Mouse (Mus musculus): ENCODE measurements around the gene 1700022I11Rik.

The 1700022I11Rik gene

GRCm38 (mm10) chr4:42951206-42952195 lies 17.9 kb upstream of the 1700022I11Rik start:
- in situ Hi-C loops (cut with MboI, MseI): loop anchor here (5.0 kb wide), 1 partner anchor 76 kb away; the partner anchor contains the start of gene Pigo

DNA sequence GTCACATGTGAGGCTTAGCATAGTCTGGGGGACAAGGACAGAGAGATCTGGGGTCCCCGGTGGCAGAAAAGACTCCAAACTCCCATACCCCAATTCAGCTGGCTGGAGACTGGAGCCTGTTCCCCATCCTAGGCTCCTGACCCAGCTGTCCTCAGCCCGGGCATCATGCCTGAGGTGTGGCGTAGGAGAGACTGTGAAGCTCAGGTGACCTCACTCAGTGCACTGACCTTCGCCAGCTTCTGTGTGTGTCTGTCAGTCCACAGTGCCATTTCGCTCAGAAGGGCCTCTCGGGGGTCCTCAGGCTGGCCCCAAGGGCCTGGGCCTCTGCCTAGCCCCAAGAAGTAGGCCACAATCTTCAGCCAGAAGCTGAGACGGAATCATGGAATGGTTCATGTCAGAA lies 16.8 kb upstream of the 1700022I11Rik start:
- in situ Hi-C loops (cut with MboI, MseI): loop anchor here (5.0 kb wide), 1 partner anchor 75 kb away; the partner anchor contains the start of gene Pigo

- in situ Hi-C loops (cut with MboI, MseI): loop anchor here (5.0 kb wide), 1 partner anchor 74 kb away; the partner anchor contains the start of gene Pigo
These were observed 15.8 kb upstream of the 1700022I11Rik start for GRCm38 (mm10) chr4:42953435-42954094.

DNA sequence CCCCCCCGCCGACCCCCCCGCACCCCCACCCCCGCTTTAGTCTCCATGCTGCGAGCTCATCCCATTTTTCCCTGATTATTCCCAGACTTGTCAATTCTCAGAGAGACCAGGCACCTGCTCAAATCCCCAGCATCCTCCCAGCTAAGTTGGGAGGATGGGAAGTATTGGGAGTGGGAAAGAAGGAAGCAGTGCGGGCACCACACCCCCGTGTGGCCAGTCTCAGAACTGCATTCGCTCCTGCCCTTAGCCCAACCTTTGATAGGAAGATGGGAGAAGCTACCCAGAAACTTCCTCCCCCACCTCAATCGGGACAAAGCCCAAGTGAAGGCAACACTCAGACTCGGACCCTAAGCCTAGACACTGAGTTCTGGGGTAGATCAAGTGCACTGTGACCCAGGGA lies 15.1 kb upstream of the 1700022I11Rik start:
- in situ Hi-C loops (cut with MboI, MseI): loop anchor here (5.0 kb wide), 1 partner anchor 73 kb away; the partner anchor contains the start of gene Pigo

- in situ Hi-C loops (cut with MboI, MseI): no loop called here
These were observed 14.2 kb upstream of the 1700022I11Rik start for GRCm38 (mm10) chr4:42955200-42955599.

- in situ Hi-C loops (cut with MboI, MseI): no loop called here
These were observed 12.8 kb upstream of the 1700022I11Rik start for GRCm38 (mm10) chr4:42956581-42956980.

DNA sequence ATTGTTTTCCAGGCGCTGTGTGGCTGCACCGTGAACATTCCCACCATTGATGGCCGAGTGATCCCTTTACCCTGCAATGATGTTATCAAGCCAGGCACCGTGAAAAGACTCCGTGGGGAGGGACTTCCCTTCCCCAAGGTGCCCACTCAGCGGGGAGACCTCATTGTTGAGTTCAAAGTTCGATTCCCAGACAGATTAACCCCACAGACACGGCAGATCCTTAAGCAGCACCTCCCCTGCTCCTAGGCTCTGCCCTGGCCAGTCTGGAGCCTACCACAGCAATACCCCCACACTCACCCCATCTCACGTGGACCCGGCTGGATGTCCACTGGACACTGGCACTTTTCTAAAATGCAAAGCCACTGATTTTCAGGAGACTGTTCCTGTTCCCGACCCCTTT lies 12.1 kb upstream of the 1700022I11Rik start:
- in situ Hi-C loops (cut with MboI, MseI): no loop called here

- in situ Hi-C loops (cut with MboI, MseI): no loop called here
These were observed 11.4 kb upstream of the 1700022I11Rik start for GRCm38 (mm10) chr4:42957979-42958378.

DNA sequence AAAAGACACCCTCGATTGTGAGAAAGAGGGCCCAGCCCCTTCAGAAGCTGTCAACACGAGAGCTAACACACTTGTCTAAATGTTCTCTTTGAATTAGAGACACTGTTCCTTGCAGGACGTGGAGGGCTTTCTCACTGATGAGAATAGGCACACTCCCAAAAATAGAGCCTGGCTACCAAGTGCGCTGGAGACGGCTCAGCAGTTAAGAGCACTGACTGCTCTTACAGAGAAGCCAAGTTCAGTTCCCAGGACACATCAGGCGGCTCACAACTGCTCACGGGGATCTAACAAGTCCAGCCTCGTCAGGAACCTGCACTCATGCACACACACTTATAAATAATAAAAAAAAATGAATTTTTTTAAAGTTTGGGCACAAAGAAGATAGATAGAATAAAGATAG lies 10.5 kb upstream of the 1700022I11Rik start:
- in situ Hi-C loops (cut with MboI, MseI): no loop called here

- in situ Hi-C loops (cut with MboI, MseI): no loop called here
These were observed 10.0 kb upstream of the 1700022I11Rik start for GRCm38 (mm10) chr4:42959382-42959781.

DNA sequence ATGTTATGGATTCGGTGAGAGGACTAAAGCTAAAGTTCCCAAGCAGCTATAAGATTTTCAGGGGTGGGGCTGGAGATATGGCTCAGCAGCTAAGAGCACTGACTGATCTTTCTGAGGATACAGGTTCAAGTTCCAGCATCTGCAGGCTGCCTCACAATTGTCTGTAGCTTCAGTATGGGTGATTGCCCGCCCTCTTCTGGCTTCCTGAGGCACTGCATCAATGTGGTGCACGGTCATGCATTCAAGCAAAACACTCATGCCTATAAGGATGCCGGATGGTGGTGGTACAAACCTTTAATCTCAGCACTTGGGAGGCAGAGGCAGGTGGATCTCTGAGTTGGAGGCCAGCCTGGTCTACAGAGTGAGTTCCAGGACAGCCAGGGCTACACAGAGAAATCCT lies 7.8 kb upstream of the 1700022I11Rik start:
- in situ Hi-C loops (cut with MboI, MseI): loop anchor here (5.0 kb wide), 1 partner anchor 89 kb away; the partner anchor contains the start of gene Fam205c

GRCm38 (mm10) chr4:42963480-42963879 lies 5.9 kb upstream of the 1700022I11Rik start:
- in situ Hi-C loops (cut with MboI, MseI): loop anchor here (5.0 kb wide), 1 partner anchor 91 kb away; the partner anchor contains the start of gene Fam205c

DNA sequence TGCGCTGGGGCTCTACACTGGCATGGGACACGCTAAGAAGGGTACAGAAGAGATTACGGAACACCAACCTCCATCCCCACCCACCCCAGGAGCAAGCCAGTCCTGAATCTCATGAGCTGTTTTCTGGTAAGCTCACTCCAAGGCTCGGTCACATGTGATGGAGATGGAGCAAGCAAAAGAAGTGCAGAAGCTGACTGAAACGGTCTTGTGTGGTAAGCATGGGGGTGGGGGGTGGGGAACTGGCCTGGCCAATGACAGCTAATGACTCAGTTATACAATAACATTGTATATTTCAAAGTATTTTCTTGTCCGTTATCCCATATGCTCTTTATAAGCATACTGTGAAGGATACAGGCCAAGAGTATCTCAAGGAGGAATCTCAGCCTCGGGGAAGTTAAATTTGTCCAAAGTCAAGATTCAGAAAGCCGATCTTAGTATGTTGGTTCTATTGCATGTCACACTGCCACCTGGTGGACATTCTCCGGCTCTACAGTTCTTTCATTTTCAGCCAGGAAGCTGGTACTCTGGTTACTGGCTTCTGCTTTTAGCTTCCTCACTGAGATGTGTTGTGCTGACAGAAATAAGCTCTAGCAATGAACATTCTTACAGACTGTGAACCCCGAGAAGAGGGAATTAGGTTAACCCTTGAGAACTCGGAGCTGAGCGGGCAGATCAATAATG lies 4.2 kb upstream of the 1700022I11Rik start:
- in situ Hi-C loops (cut with MboI, MseI): no loop called here

GRCm38 (mm10) chr4:42972952-42973351 lies 3.5 kb downstream of the 1700022I11Rik start:
- in situ Hi-C loops (cut with MboI, MseI): no loop called here

GRCm38 (mm10) chr4:42973868-42974267 lies 4.5 kb downstream of the 1700022I11Rik start:
- in situ Hi-C loops (cut with MboI, MseI): no loop called here

DNA sequence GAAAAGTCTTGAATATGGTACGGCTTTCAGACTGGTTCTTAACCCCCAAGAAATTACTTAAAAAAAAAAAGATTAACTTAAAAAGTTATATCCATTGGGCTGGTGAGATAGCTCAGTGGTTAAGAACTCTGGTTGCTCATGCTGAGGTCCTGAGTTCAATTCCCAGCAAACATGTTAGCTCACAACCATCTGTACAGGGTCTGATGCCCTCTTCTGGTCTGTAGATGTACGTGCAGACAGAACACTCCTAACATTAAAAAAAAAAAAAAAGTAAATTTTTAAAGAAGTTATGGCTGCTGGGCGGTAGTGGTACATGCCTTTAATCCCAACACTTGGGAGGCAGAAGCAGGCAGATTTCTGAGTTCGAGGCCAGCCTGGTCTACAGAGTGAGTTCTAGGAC lies 8.7 kb downstream of the 1700022I11Rik start:
- in situ Hi-C loops (cut with MboI, MseI): loop anchor here (25.0 kb wide), 1 partner anchor 1966 kb away; no protein-coding TSS in a partner anchor

- in situ Hi-C loops (cut with MboI, MseI): loop anchor here (10.0 to 25.0 kb wide), 2 partner anchors 1766 to 1968 kb away; no protein-coding TSS in a partner anchor
These were observed 11.1 kb downstream of the 1700022I11Rik start for GRCm38 (mm10) chr4:42980467-42980866.

DNA sequence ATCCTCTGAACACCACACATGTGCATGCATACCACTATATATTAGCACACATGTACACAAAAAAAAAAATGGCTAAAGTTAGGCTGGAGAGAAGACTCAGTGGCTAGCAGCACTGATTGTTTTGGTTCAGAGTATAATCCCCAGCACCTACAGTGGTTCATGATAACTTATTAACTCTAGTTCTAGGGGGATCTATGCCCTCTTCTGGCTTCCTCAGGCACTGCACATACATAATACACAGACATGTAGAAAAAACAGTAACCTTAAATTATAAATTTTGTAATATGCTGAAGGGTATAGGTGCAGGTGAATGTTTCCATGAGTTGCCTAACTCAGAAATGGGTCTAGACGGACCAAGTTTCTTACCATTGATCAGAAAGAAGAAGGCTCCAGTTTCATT lies 18.9 kb downstream of the 1700022I11Rik start:
- in situ Hi-C loops (cut with MboI, MseI): loop anchor here (10.0 to 25.0 kb wide), 2 partner anchors 1773 to 1976 kb away; no protein-coding TSS in a partner anchor

GRCm38 (mm10) chr4:42998022-42998421 lies 28.6 kb downstream of the 1700022I11Rik start:
- in situ Hi-C loops (cut with MboI, MseI): loop anchor here (25.0 kb wide), 1 partner anchor 1986 kb away; no protein-coding TSS in a partner anchor

- in situ Hi-C loops (cut with MboI, MseI): loop anchor here (25.0 kb wide), 1 partner anchor 1987 kb away; no protein-coding TSS in a partner anchor
These were observed 30.2 kb downstream of the 1700022I11Rik start for GRCm38 (mm10) chr4:42999451-43000140.

Data from T-helper 2 cell (primary cell).